Mouse (Mus musculus): ENCODE measurements at regions not wholly inside any gene's neighbourhood (a gene's known extent, or its start where the extent isn't known, plus 50 kb on each side); places are given as distances from the start of the nearest gene placed in this dataset.
A peak's percentile ranks its signal among the peaks of the same experiment; 100 is the strongest.

DNA sequence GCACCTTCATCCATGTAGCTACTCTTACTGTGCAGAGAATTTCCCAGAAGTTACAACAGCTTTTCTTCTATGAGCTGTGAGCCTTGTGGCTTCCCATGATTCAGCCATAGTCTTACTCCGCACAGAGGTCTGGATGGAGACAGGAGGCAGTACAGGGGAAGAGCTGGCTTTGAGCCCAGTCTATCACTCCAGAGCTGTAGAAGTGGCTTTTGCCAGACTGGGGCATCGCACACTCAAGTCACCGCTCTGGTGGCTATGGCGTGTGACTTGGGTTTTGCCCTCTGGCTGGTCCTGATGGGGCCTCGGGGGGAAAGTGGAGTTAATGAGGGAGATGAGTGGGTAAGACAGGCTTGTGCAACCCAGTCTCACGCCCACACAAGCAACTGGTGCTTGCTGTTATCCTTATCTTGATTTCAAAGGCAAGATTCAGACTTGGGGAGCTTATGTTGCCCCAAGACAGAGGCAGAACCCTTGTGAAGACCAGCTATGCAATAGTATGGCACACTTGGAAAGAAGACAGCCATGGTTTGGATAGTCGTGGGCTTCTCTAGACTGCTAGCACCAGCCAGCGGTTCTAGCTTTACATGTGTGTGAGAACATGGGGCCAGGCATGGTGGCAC lies 81.7 kb upstream of the Zfp217 start:
- ATAC-seq (ENCODE audit: insufficient number of reproducible peaks, insufficient read depth, low FRiP score, low TSS enrichment): no peak
- Histone ChIP-seq H3K36me3 (no peaks in the 10 kb centered on the region), H3K4me2 (replicated peaks) (no peak overlapping the region), H3K9ac (no peak overlapping the region), H3K4me3 (no peak overlapping the region), H3K27me3 (no peaks in the 10 kb centered on the region), H3K9me3 (no peaks in the 10 kb centered on the region), H3K27ac (no peak overlapping the region), H3K4me1 (no peaks in the 10 kb centered on the region)
- 92% methylated on average over 8 of the region's 8 CpGs for WGBS

DNA sequence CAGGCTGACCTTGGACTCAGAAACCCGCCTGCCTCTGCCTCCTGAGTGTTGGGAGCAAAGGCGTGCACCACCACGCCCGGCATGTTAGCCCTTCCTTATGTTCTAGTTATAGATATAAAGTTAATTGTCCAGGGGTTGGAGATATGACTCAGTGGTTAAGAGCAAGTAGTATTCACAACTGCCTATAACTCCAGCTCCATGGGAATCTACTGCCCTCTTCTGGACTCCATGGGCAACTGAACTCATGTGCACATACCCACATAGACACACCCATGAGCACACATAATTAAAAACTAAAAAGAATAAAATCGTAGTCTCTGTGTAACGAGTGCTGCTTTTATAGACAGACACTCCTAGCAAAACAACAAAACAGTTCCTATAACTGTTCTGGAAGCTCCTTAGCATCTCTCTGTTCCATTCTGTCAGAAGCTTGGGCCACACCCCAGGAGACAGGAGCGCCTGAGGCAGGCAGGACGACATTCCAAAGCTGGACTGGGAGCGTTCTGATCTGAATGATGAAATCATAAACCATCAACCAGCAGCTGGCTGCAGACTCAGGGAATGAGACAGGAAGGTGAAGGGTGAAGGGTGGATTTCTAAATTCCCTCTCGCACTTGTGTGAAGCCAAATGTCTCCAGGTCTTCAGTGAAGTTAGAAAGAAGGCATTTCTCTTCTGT lies 80.6 kb upstream of the Zfp217 start:
- Histone ChIP-seq H3K27ac (no peak overlapping the region), H3K4me1 (peaks cover under 1% of the 10 kb centered on the region; the same call in 1 of the 2 replicates), H3K36me3 (no peaks in the 10 kb centered on the region), H3K9ac (no peak overlapping the region), H3K9me3 (no peaks in the 10 kb centered on the region), H3K4me2 (replicated peaks) (no peak overlapping the region), H3K4me3 (no peak overlapping the region), H3K27me3 (no peaks in the 10 kb centered on the region)
- WGBS: 80% methylated on average over 10 of the region's 10 CpGs
- ATAC-seq (ENCODE audit: insufficient number of reproducible peaks, insufficient read depth, low FRiP score, low TSS enrichment): no peak

DNA sequence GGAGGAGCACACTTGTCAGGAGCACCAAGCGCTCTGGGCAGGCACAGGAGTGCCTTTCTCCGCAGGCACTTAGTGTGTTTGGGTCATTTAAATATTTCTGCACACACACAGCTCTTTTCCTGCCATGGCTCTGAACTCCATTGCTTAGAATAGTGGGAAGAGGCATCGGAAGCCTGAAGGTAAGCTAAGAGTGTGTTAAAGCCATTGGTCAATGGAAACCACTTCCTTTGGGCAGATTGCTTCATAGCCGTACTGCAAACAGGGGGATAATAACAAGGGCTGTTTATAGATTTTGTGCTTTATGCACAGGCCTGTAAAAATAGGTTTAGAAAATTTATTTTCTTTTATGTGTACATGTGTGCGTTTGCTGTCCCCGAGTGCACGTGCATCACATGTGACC lies 76.0 kb upstream of the Zfp217 start:
- no peak for ATAC-seq (ENCODE audit: insufficient number of reproducible peaks, insufficient read depth, low FRiP score, low TSS enrichment)
- H3K9ac ChIP-seq: no peak overlapping the region
- no peaks in the 10 kb centered on the region for H3K9me3 ChIP-seq
- no peak overlapping the region; the same call in 1 of the 2 replicates for H3K27ac ChIP-seq
- 79% methylated on average over 7 of the region's 7 CpGs for WGBS
- peaks cover 39% of the 10 kb centered on the region for H3K4me1 ChIP-seq
- no peaks in the 10 kb centered on the region for H3K36me3 ChIP-seq
- H3K4me3 ChIP-seq: no peak overlapping the region
- H3K4me2 ChIP-seq (replicated peaks): no peak overlapping the region
- no peaks in the 10 kb centered on the region for H3K27me3 ChIP-seq

DNA sequence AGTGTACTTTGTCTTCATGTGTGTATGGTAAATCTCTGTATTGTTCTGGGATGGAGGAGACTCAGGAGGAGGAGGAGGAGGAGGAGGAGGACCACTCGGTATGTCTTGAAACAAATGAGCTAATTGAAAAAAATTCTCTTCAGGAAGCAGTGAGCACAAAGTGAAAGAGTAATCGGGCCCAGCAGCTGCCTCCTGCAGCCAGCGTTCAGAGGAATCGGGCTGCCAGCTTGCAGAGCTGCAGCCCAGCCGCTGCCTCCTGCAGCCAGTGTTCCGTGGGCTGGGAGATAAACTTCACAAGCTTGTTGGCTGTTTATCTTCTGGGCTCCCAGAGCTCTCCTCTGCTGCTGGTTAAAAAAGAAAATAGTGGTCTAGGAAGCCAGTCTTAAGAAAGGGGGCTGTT lies 74.9 kb upstream of the Zfp217 start:
- H3K4me3 ChIP-seq: no peak overlapping the region
- ATAC-seq (ENCODE audit: insufficient number of reproducible peaks, insufficient read depth, low FRiP score, low TSS enrichment): no peak
- no peaks in the 10 kb centered on the region for H3K27me3 ChIP-seq
- no peaks in the 10 kb centered on the region for H3K36me3 ChIP-seq
- 3% methylated on average over 6 of the region's 6 CpGs for WGBS
- peaks cover 49% of the 10 kb centered on the region for H3K4me1 ChIP-seq
- peak overlapping the region; percentile 83 for H3K27ac ChIP-seq
- no peaks in the 10 kb centered on the region for H3K9me3 ChIP-seq
- H3K9ac ChIP-seq: peak overlapping the region; percentile 17; the same call in 1 of the 2 replicates
- peak overlapping the region; percentile 35 for H3K4me2 ChIP-seq (replicated peaks)

DNA sequence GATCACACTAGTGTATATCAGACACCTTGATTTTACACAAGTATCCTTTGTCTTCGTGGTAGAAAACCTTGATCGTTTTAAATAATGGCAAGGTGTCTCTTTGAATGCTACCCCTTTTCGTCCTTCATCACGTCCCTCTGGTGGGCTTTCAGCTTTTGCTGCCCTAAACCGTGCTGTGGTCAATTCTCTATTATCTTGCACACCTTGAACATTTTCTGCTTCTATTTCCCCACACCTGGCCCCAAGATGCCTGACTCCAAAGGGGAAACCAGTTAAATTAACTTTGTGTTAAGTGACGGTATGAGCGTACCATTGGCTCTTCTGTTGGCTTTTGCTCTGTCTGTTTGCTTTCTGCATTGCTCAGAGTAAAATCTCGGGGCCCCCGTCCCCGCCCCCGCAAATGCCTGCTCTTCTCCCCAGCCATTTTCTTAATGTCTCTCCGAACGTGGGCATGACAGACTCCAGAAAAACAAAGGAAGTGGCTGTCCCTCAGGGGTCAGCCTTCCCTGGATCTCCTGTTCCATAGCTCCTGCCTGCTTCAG lies 74.2 kb upstream of the Zfp217 start:
- Histone ChIP-seq H3K4me3 (no peak overlapping the region), H3K4me2 (replicated peaks) (peak overlapping the region; percentile 35), H3K27ac (peak overlapping the region; percentile 83), H3K36me3 (no peaks in the 10 kb centered on the region), H3K9me3 (no peaks in the 10 kb centered on the region), H3K4me1 (peaks cover 52% of the 10 kb centered on the region), H3K27me3 (no peaks in the 10 kb centered on the region), H3K9ac (no peak overlapping the region)
- ATAC-seq (ENCODE audit: insufficient number of reproducible peaks, insufficient read depth, low FRiP score, low TSS enrichment): no peak
- WGBS: 4% methylated on average over 13 of the region's 13 CpGs

DNA sequence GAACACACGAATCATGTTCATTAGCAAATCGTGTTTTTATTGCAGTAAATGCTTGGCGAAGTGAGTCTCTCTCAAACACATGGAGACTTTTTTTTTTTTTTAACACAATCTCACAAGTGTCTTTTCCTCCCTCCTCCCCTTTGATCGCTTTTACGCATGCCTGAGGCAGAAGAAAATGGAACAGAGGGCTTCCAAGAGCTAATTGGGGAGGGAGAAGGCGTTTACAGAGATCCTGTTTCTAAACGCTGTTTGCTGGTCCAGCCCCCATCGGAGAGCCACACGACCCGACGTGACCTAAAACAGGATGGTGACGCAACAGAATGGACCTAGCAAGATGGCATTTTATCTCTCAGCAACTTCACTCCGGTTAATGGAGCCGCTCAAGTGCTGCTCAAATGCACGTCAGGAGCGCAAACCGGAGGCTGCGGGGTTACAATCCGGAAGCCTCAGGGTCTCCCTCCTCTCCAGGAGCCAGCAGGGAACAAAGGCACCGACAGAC lies 73.0 kb upstream of the Zfp217 start:
- Histone ChIP-seq H3K27me3 (no peaks in the 10 kb centered on the region), H3K4me2 (replicated peaks) (peak overlapping the region; percentile 66), H3K27ac (peak overlapping the region; percentile 93), H3K4me1 (peaks cover 52% of the 10 kb centered on the region), H3K4me3 (peak overlapping the region; percentile 22), H3K9ac (peak overlapping the region; percentile 15; the same call in 1 of the 2 replicates), H3K9me3 (no peaks in the 10 kb centered on the region), H3K36me3 (no peaks in the 10 kb centered on the region)
- WGBS: under 1% methylated on average over 19 of the region's 20 CpGs
- ATAC-seq (ENCODE audit: insufficient number of reproducible peaks, insufficient read depth, low FRiP score, low TSS enrichment): no peak

DNA sequence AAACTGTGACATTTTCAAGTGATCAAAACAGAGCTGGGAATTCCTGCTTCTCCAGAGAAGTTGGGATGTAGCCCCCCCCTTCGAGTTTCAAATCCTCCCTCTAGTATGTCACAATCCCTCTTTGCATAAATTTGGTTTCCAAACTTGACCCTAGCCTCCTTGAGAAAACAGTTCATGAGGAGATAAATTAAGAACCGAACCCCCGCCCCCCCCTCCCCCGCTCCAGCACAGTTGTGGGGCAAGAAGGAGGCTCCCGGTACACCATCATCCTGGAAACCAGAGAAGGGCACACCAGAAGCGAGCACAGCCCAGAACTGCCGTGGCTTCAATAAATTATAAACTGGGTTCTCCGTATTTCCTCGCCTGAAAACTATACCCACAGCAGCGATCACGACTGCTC lies 72.5 kb upstream of the Zfp217 start:
- Histone ChIP-seq H3K4me2 (replicated peaks) (peak overlapping the region; percentile 66), H3K27ac (peak overlapping the region; percentile 93), H3K9me3 (no peaks in the 10 kb centered on the region), H3K4me1 (peaks cover 52% of the 10 kb centered on the region), H3K27me3 (no peaks in the 10 kb centered on the region), H3K36me3 (no peaks in the 10 kb centered on the region), H3K9ac (peak overlapping the region; percentile 15; the same call in 1 of the 2 replicates), H3K4me3 (peak overlapping the region; percentile 22)
- WGBS: 2% methylated on average over 11 of the region's 11 CpGs
- ATAC-seq (ENCODE audit: insufficient number of reproducible peaks, insufficient read depth, low FRiP score, low TSS enrichment): no peak

DNA sequence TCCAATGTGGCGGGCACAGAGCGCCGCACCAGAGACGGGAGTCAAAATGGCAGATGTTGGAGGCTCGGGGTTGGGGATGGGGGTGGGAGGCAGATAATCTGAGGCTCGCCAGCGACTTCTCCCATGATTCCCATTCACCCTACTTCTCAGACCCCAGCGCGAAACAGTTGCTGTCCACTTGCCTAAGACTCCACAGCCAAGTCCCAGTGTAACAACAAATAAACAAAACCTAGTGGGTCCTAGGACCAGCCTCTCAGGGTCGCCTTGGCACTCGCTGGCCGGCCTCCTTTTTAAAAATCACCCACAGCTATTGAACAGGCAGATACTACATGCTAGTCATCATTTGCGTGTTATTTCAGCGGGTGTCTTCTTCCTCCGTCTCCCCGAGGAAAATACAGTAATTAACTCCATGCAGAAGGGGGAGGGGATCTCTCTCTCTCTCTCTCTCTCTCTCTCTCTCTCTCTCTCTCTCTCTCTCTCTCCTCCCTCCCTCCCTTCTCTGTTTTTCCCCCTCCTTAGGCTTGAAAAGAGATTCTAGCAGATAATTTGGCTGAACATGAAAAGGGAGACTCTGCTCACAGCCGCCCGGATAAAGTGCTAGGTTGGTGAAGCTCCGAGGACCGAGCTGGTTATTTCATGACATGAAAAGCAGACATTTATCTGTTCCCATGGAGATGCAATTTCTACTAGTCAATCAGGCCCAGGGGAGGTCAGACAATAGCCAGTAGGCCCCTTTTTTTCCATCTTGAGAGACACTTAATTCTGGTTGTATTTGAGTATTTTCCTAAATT lies 71.9 kb upstream of the Zfp217 start:
- Histone ChIP-seq H3K27me3 (no peaks in the 10 kb centered on the region), H3K9me3 (0 out of 2 replicates have a peak, but pooled peaks cover 3% of the 10 kb centered on the region), H3K27ac (peak overlapping the region; percentile 93), H3K9ac (peak overlapping the region; percentile 50), H3K4me2 (replicated peaks) (peak overlapping the region; percentile 66), H3K4me1 (peaks cover 52% of the 10 kb centered on the region), H3K36me3 (no peaks in the 10 kb centered on the region), H3K4me3 (peak overlapping the region; percentile 35)
- ATAC-seq (ENCODE audit: insufficient number of reproducible peaks, insufficient read depth, low FRiP score, low TSS enrichment): no peak
- 1% methylated on average over 20 of the region's 20 CpGs for whole genome bisulfite sequencing

DNA sequence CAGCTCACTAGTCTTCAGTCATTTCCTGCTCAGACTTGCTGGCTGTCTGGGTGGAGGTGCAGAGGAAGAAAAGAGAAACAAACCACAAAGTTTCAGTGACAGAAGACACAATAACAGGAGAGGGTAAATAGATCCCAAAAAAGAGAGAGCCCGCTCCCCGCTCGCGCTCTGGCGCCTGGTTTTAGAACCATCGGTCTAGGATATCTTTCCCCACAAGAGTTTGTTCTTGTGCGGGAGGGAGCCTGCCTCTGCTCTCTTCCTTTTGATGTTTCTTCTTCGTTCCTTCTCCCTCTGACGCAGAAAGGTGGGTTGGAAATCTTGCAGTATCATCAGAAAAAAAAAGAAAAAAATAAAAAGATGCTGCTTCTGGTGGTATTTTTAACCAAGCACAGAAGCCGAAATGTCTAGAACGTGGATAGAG lies 71.3 kb upstream of the Zfp217 start:
- H3K9me3 ChIP-seq: 0 out of 2 replicates have a peak, but pooled peaks cover 4% of the 10 kb centered on the region
- 3% methylated on average over 11 of the region's 11 CpGs for WGBS
- no peaks in the 10 kb centered on the region for H3K36me3 ChIP-seq
- no peaks in the 10 kb centered on the region for H3K27me3 ChIP-seq
- H3K9ac ChIP-seq: peak overlapping the region; percentile 50
- 0 out of 2 replicates have a peak, but pooled peaks have one; percentile 8 for ATAC-seq (ENCODE audit: insufficient number of reproducible peaks, insufficient read depth, low FRiP score, low TSS enrichment)
- H3K4me2 ChIP-seq (replicated peaks): peak overlapping the region; percentile 66
- H3K4me3 ChIP-seq: peak overlapping the region; percentile 35
- H3K27ac ChIP-seq: peak overlapping the region; percentile 93
- H3K4me1 ChIP-seq: peaks cover 52% of the 10 kb centered on the region

DNA sequence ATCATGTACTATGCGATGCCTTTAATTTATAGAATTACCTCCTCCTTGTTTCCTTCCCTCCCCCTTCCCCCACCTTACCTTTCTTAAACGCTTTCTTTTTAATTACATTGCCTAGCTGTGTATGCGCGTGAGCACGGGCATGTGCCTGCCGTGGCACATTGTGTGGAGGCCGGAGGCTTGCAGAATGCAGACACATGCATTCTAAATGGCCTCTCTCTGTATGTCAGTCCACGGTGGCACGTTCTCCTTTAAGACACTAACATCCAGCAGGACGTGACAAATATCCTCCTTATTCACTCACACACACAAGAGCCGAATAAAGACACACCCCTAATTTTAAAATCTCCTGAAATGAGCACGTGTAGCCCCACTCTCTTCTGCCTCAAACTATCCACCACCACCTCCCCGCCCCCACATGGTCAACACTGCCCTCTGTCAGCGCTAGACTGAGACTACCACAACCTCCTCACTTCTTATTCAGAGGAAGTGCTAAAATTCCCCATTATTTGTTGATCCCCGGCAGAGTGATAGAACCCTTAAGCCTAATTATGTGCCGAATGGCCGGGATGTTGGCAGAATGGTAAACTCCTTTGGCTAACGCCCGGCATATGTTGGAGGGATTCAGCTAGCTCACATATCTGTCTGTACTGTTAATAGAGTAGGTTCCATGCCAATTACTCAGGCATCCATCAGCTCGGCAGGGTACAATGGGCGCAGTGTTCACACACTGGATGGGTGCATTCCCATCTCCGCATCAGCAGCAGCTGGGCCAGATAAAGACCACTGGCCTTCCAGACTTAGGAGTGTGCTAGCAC lies 70.5 kb upstream of the Zfp217 start:
- peak; percentile 76 for ATAC-seq (ENCODE audit: insufficient number of reproducible peaks, insufficient read depth, low FRiP score, low TSS enrichment)
- no peaks in the 10 kb centered on the region for H3K36me3 ChIP-seq
- peak overlapping the region; percentile 35 for H3K4me3 ChIP-seq
- H3K9ac ChIP-seq: peak overlapping the region; percentile 50
- peak overlapping the region; percentile 66 for H3K4me2 ChIP-seq (replicated peaks)
- WGBS: 7% methylated on average over 22 of the region's 22 CpGs
- peak overlapping the region; percentile 93 for H3K27ac ChIP-seq
- 0 out of 2 replicates have a peak, but pooled peaks cover 4% of the 10 kb centered on the region for H3K9me3 ChIP-seq
- peaks cover 51% of the 10 kb centered on the region for H3K4me1 ChIP-seq
- H3K27me3 ChIP-seq: no peaks in the 10 kb centered on the region

DNA sequence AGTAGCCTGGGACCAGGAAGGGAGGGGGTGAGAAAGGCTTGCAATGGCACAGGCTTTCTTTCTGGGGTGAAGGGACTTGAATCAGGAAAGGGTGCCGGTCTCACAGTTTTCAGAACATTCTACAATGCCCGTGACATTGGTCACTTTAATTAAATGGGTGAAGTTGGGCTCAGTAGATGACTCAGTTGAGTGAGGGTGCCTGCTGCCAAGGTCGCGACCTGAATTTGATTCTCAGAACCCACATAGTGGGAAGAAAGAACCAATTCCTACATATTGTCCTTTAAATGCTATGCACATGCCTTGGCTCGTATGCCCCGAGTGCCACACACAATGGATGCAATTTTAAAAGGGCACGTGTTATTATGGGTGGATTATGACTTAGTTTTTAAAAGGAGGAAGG lies 68.4 kb upstream of the Zfp217 start:
- H3K27me3 ChIP-seq: no peaks in the 10 kb centered on the region
- H3K4me3 ChIP-seq: no peak overlapping the region
- 0 out of 2 replicates have a peak, but pooled peaks cover 4% of the 10 kb centered on the region for H3K9me3 ChIP-seq
- peaks cover 33% of the 10 kb centered on the region for H3K4me1 ChIP-seq
- no peak overlapping the region for H3K9ac ChIP-seq
- no peak overlapping the region for H3K27ac ChIP-seq
- no peaks in the 10 kb centered on the region for H3K36me3 ChIP-seq
- no peak overlapping the region for H3K4me2 ChIP-seq (replicated peaks)
- ATAC-seq (ENCODE audit: insufficient number of reproducible peaks, insufficient read depth, low FRiP score, low TSS enrichment): no peak
- 92% methylated on average over 7 of the region's 7 CpGs for WGBS

Measured in embryonic facial prominence, embryonic 12.5 days (tissue).